Mouse (Mus musculus): Measurements from ENCODE around the gene Iqsec2. TPM values are rescaled to one million over a fixed set of nuclear protein-coding genes. Genes with fewer than 3 reads are reported as not detected.

Iqsec2 gene
- total and polyA plus RNA-seq, 2 experiments from 2014 or later: 51.7 to 131 TPM

GRCm38 (mm10) chrX:152218529-152218928 is 74.5 kb downstream of the Iqsec2 start:
- no peak for DNase-seq (ENCODE audit: low spot score)
- Histone ChIP-seq H3K4me3 (ENCODE audit: low read depth, low read length) (no peak overlapping the region), H3K9me3 (replicated peaks; ENCODE audit: control insufficient read depth, low read length) (no peaks in the 10 kb centered on the region), H3K4me1 (ENCODE audit: control insufficient read depth, insufficient read depth) (no peaks in the 10 kb centered on the region), H3K27ac (ENCODE audit: low read depth) (no peak overlapping the region), H3K4me2 (ENCODE audit: low read depth, low read length) (no peak overlapping the region), H3K27me3 (ENCODE audit: control insufficient read depth, insufficient read depth, low read length) (no peaks in the 10 kb centered on the region), H3K9ac (replicated peaks; ENCODE audit: low read depth, low read length) (no peak overlapping the region), H3K36me3 (replicated peaks; ENCODE audit: control insufficient read depth, insufficient read depth, low read length) (no peaks in the 10 kb centered on the region; the same call in 1 of the 2 replicates)
- no peak for ATAC-seq (ENCODE audit: insufficient read depth, low read depth)
- TF ChIP-seq EP300 (IDR thresholded peaks at IDR 0.05; ENCODE audit: low read depth) (no peak), CTCF (IDR thresholded peaks at IDR 0.05; ENCODE audit: low read depth) (no peak)
- WGBS: 94% methylated on average over 2 of the region's 2 CpGs

- H3K9me3 ChIP-seq (replicated peaks; ENCODE audit: control insufficient read depth, low read length): no peaks in the 10 kb centered on the region
- H3K36me3 ChIP-seq (replicated peaks; ENCODE audit: control insufficient read depth, insufficient read depth, low read length): no peaks in the 10 kb centered on the region; the same call in 1 of the 2 replicates
- DNase-seq (ENCODE audit: low spot score) (no peak), ATAC-seq (ENCODE audit: insufficient read depth, low read depth) (no peak)
- 87% methylated on average over 4 of the region's 4 CpGs for WGBS
- no peaks in the 10 kb centered on the region for H3K27me3 ChIP-seq (ENCODE audit: control insufficient read depth, insufficient read depth, low read length)
- TF ChIP-seq EP300 (IDR thresholded peaks at IDR 0.05; ENCODE audit: low read depth) (no peak), CTCF (IDR thresholded peaks at IDR 0.05; ENCODE audit: low read depth) (no peak)
- no peak overlapping the region for H3K9ac ChIP-seq (replicated peaks; ENCODE audit: low read depth, low read length)
- H3K4me3 ChIP-seq (ENCODE audit: low read depth, low read length): no peak overlapping the region
- no peaks in the 10 kb centered on the region for H3K4me1 ChIP-seq (ENCODE audit: control insufficient read depth, insufficient read depth)
- no peak overlapping the region for H3K27ac ChIP-seq (ENCODE audit: low read depth)
- no peak overlapping the region for H3K4me2 ChIP-seq (ENCODE audit: low read depth, low read length)
These were observed 77.7 kb downstream of the Iqsec2 start for GRCm38 (mm10) chrX:152221721-152222120.

GRCm38 (mm10) chrX:152222226-152222625 is 78.2 kb downstream of the Iqsec2 start:
- H3K27me3 ChIP-seq (ENCODE audit: control insufficient read depth, insufficient read depth, low read length): no peaks in the 10 kb centered on the region
- ATAC-seq (ENCODE audit: insufficient read depth, low read depth): no peak

GRCm38 (mm10) chrX:152223313-152223712 is 79.2 kb downstream of the Iqsec2 start:
- Histone ChIP-seq H3K4me3 (ENCODE audit: low read depth, low read length) (no peak overlapping the region), H3K9me3 (replicated peaks; ENCODE audit: control insufficient read depth, low read length) (no peaks in the 10 kb centered on the region), H3K27me3 (ENCODE audit: control insufficient read depth, insufficient read depth, low read length) (no peaks in the 10 kb centered on the region), H3K4me1 (ENCODE audit: control insufficient read depth, insufficient read depth) (no peaks in the 10 kb centered on the region), H3K27ac (ENCODE audit: low read depth) (no peak overlapping the region), H3K36me3 (replicated peaks; ENCODE audit: control insufficient read depth, insufficient read depth, low read length) (no peaks in the 10 kb centered on the region), H3K4me2 (ENCODE audit: low read depth, low read length) (no peak overlapping the region), H3K9ac (replicated peaks; ENCODE audit: low read depth, low read length) (no peak overlapping the region)
- ATAC-seq (ENCODE audit: insufficient read depth, low read depth): no peak
- TF ChIP-seq CTCF (IDR thresholded peaks at IDR 0.05; ENCODE audit: low read depth) (no peak), EP300 (IDR thresholded peaks at IDR 0.05; ENCODE audit: low read depth) (no peak)
- 79% methylated on average over 6 of the region's 6 CpGs for WGBS
- DNase-seq (ENCODE audit: low spot score): no peak

More at GRCm38 (mm10) chrX:152222226-152222625, 78.2 kb downstream of the Iqsec2 start:
- WGBS: 56% methylated on average over 9 of the region's 9 CpGs
- no peak overlapping the region for H3K27ac ChIP-seq (ENCODE audit: low read depth)
- H3K9me3 ChIP-seq (replicated peaks; ENCODE audit: control insufficient read depth, low read length): no peaks in the 10 kb centered on the region
- TF ChIP-seq CTCF (IDR thresholded peaks at IDR 0.05; ENCODE audit: low read depth) (no peak), EP300 (IDR thresholded peaks at IDR 0.05; ENCODE audit: low read depth) (no peak)
- no peaks in the 10 kb centered on the region; the same call in 1 of the 2 replicates for H3K36me3 ChIP-seq (replicated peaks; ENCODE audit: control insufficient read depth, insufficient read depth, low read length)
- no peak overlapping the region for H3K4me2 ChIP-seq (ENCODE audit: low read depth, low read length)
- no peaks in the 10 kb centered on the region for H3K4me1 ChIP-seq (ENCODE audit: control insufficient read depth, insufficient read depth)
- no peak for DNase-seq (ENCODE audit: low spot score)
- no peak overlapping the region for H3K4me3 ChIP-seq (ENCODE audit: low read depth, low read length)
- H3K9ac ChIP-seq (replicated peaks; ENCODE audit: low read depth, low read length): no peak overlapping the region

GRCm38 (mm10) chrX:152224280-152224679 is 80.2 kb downstream of the Iqsec2 start:
- H3K27me3 ChIP-seq (ENCODE audit: control insufficient read depth, insufficient read depth, low read length): no peaks in the 10 kb centered on the region
- no peak for DNase-seq (ENCODE audit: low spot score)
- ATAC-seq (ENCODE audit: insufficient read depth, low read depth): no peak
- H3K4me3 ChIP-seq (ENCODE audit: low read depth, low read length): no peak overlapping the region
- H3K36me3 ChIP-seq (replicated peaks; ENCODE audit: control insufficient read depth, insufficient read depth, low read length): no peaks in the 10 kb centered on the region
- no peaks in the 10 kb centered on the region for H3K4me1 ChIP-seq (ENCODE audit: control insufficient read depth, insufficient read depth)
- no peak overlapping the region for H3K4me2 ChIP-seq (ENCODE audit: low read depth, low read length)
- no peak for TF ChIP-seq EP300 (IDR thresholded peaks at IDR 0.05; ENCODE audit: low read depth)
- TF ChIP-seq CTCF (IDR thresholded peaks at IDR 0.05; ENCODE audit: low read depth): no peak
- 74% methylated on average over 5 of the region's 5 CpGs for WGBS
- H3K27ac ChIP-seq (ENCODE audit: low read depth): no peak overlapping the region
- H3K9ac ChIP-seq (replicated peaks; ENCODE audit: low read depth, low read length): no peak overlapping the region
- no peaks in the 10 kb centered on the region for H3K9me3 ChIP-seq (replicated peaks; ENCODE audit: control insufficient read depth, low read length)
